ENCODE assay signal across 8 mouse cellular contexts in the genomic region with DNA sequence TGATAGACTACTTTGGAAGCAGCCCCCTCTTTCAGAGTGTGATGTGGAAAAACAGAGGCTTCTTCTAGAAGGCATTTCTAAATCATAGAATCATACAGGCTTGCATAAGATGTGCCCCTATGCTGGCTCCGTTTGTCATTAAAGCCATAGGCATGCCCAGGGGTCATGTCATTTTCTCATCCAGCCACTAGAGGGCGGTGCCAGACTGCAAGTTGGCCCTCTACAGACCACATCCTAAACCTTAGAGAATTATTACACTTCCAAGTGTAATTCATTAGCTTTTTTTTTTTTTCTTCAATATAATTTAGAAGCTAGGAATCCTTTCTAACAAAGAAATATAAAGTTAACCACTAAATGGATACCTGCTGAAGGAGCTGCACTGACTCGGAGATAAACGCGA. TPM values are rescaled to one million over a fixed set of nuclear protein-coding genes. Genes with fewer than 3 reads are reported as not detected.
DNase-seq lines count a peak whose midpoint lies in the region; ATAC-seq and TF ChIP-seq lines count a peak whose summit lies in the region.

No protein-coding gene starts in this region.

- 45% methylated on average over 5 of the region's 5 CpGs for WGBS in liver, adult 2 months
- 41% methylated on average over 5 of the region's 5 CpGs for WGBS in liver, embryonic 11.5 days
- WGBS in forebrain, embryonic 16.5 days, result 52% methylated on average over 5 of the region's 5 CpGs
- 50% methylated on average over 5 of the region's 5 CpGs for WGBS in hindbrain, embryonic 15.5 days

- no peaks in the 10 kb centered on the region for H3K79me2 ChIP-seq in liver, adult 2 months (ENCODE audit: control insufficient read depth, insufficient read depth, low read length)

- TF ChIP-seq POLR2A in liver, adult 2 months (IDR thresholded peaks at IDR 0.05; ENCODE audit: extremely low read depth, insufficient read depth, low read length), result no peak

- no peaks in the 10 kb centered on the region for H3K36me3 ChIP-seq in liver, adult 2 months (ENCODE audit: control insufficient read depth, insufficient read depth, low read length)
- no peaks in the 10 kb centered on the region for H3K36me3 ChIP-seq in liver, embryonic 11.5 days (ENCODE audit: control insufficient read depth, insufficient read depth, low read length)
- H3K36me3 ChIP-seq in forebrain, embryonic 16.5 days (ENCODE audit: control insufficient read depth, insufficient read depth), result no peaks in the 10 kb centered on the region
- no peaks in the 10 kb centered on the region for H3K36me3 ChIP-seq in hindbrain, embryonic 15.5 days

- H3K9me3 ChIP-seq in liver, embryonic 11.5 days (ENCODE audit: control insufficient read depth, low read length), result no peaks in the 10 kb centered on the region
- no peaks in the 10 kb centered on the region for H3K9me3 ChIP-seq in forebrain, embryonic 16.5 days (ENCODE audit: control insufficient read depth, low read length)
- no peaks in the 10 kb centered on the region for H3K9me3 ChIP-seq in hindbrain, embryonic 15.5 days

- H3K4me1 ChIP-seq in liver, adult 2 months (ENCODE audit: control insufficient read depth, insufficient read depth, low read length), result no peaks in the 10 kb centered on the region
- peaks cover 3% of the 10 kb centered on the region; the same call in 1 of the 2 replicates for H3K4me1 ChIP-seq in liver, embryonic 11.5 days (replicated peaks; ENCODE audit: control insufficient read depth, insufficient read depth, low read length)
- 0 out of 2 replicates have a peak, but pooled peaks cover 3% of the 10 kb centered on the region for H3K4me1 ChIP-seq in forebrain, embryonic 16.5 days (replicated peaks; ENCODE audit: control insufficient read depth, insufficient read depth, low read length)
- peaks cover 11% of the 10 kb centered on the region; the same call in 1 of the 2 replicates for H3K4me1 ChIP-seq in hindbrain, embryonic 15.5 days (replicated peaks)

- DNase-seq in liver, adult 2 months (ENCODE audit: extremely low read depth, low read depth, low spot score), result peak; percentile 26
- no peak for DNase-seq in liver, embryonic 11.5 days (ENCODE audit: low spot score)
- peak; percentile 65 for DNase-seq in cerebellum, adult 11-12 months
- peak; percentile 43 for DNase-seq in left cerebral cortex, adult 11 months (ENCODE audit: low spot score)
- DNase-seq in mesoderm, embryonic 11.5 days (ENCODE audit: low read depth, low spot score), result peak; percentile 73
- DNase-seq in spleen, postnatal 10 days (ENCODE audit: low spot score in 2 of 2), result peak; percentile 29 to 78

- H3K4me3 ChIP-seq in liver, adult 2 months (ENCODE audit: insufficient read depth, low read depth, low read length), result no peak overlapping the region; the same call in 1 of the 2 replicates
- no peak overlapping the region for H3K4me3 ChIP-seq in liver, embryonic 11.5 days (ENCODE audit: low read depth, low read length)
- H3K4me3 ChIP-seq in forebrain, embryonic 16.5 days (replicated peaks; ENCODE audit: low read length), result no peak overlapping the region
- H3K4me3 ChIP-seq in hindbrain, embryonic 15.5 days, result no peak overlapping the region

- 0 out of 2 replicates have a peak, but pooled peaks cover 2% of the 10 kb centered on the region for H3K27me3 ChIP-seq in liver, adult 2 months (ENCODE audit: control insufficient read depth, insufficient read depth, low read length)
- peaks cover 23% of the 10 kb centered on the region for H3K27me3 ChIP-seq in liver, embryonic 11.5 days (replicated peaks; ENCODE audit: control insufficient read depth, insufficient read depth, low read length)
- 0 out of 2 replicates have a peak, but pooled peaks cover 2% of the 10 kb centered on the region for H3K27me3 ChIP-seq in forebrain, embryonic 16.5 days (replicated peaks; ENCODE audit: control insufficient read depth, insufficient read depth, low read length)
- 0 out of 2 replicates have a peak, but pooled peaks cover 4% of the 10 kb centered on the region for H3K27me3 ChIP-seq in hindbrain, embryonic 15.5 days

- H3K27ac ChIP-seq in liver, adult 2 months (replicated peaks; ENCODE audit: insufficient read depth, low read depth, low read length), result no peak overlapping the region
- no peak overlapping the region for H3K27ac ChIP-seq in liver, embryonic 11.5 days (ENCODE audit: low read depth, low read length)
- H3K27ac ChIP-seq in forebrain, embryonic 16.5 days (ENCODE audit: low read length), result no peak overlapping the region
- no peak overlapping the region for H3K27ac ChIP-seq in hindbrain, embryonic 15.5 days (replicated peaks)

- ATAC-seq in liver, embryonic 11.5 days (replicated peaks; ENCODE audit: low FRiP score), result no peak
- peak; percentile 72 for ATAC-seq in forebrain, embryonic 16.5 days
- ATAC-seq in hindbrain, embryonic 15.5 days (ENCODE audit: low FRiP score, low read depth), result peak; percentile 67; the same call in 1 of the 2 replicates

- H3K4me2 ChIP-seq in liver, embryonic 11.5 days, result no peak overlapping the region
- H3K4me2 ChIP-seq in forebrain, embryonic 16.5 days (ENCODE audit: low read length), result no peak overlapping the region
- H3K4me2 ChIP-seq in hindbrain, embryonic 15.5 days, result no peak overlapping the region

- no peak overlapping the region for H3K9ac ChIP-seq in liver, adult 2 months (ENCODE audit: low read depth, low read length)
- no peak overlapping the region for H3K9ac ChIP-seq in liver, embryonic 11.5 days (ENCODE audit: low read depth, low read length)
- no peak overlapping the region for H3K9ac ChIP-seq in forebrain, embryonic 16.5 days (replicated peaks; ENCODE audit: low read depth, low read length)
- no peak overlapping the region for H3K9ac ChIP-seq in hindbrain, embryonic 15.5 days

- peak; percentile 87 for TF ChIP-seq CTCF in liver, adult 2 months (IDR thresholded peaks at IDR 0.05; ENCODE audit: low read depth, low read length)

RNA-seq across cellular contexts. Expression of gene Gm10428, which starts 8.8 kb away (rescaled TPM):
- total RNA-seq in liver, adult 2 months (2014; rRNA removed), result not detected in 2 replicates
- not detected in 2 replicates for polyA plus RNA-seq in liver, adult 2 months (2012; rRNA removed)
- not detected in 2 replicates for polyA plus RNA-seq in liver, embryonic 11.5 days (2014; fragmentation: Nextera tagmentation; extraction: Ambion mirVana)
- not detected in 2 replicates for polyA plus RNA-seq in forebrain, embryonic 16.5 days (2015; fragmentation: Nextera tagmentation; extraction: Ambion mirVana)
- polyA plus RNA-seq in hindbrain, embryonic 15.5 days (2015; fragmentation: Nextera tagmentation; extraction: Ambion mirVana), result not detected in 2 replicates

RNA-seq across cellular contexts. Expression of gene Zfp287, which starts 12.4 kb away (rescaled TPM):
- 0.54 and 0.55 TPM in 2 replicates for total RNA-seq in liver, adult 2 months (2014; rRNA removed)
- polyA plus RNA-seq in liver, adult 2 months (2012; rRNA removed), result 0.09 and 0.26 TPM in 2 replicates
- 2.6 TPM in 2 replicates for polyA plus RNA-seq in liver, embryonic 11.5 days (2014; fragmentation: Nextera tagmentation; extraction: Ambion mirVana)
- polyA plus RNA-seq in forebrain, embryonic 16.5 days (2015; fragmentation: Nextera tagmentation; extraction: Ambion mirVana), result 27.1 and 29.0 TPM in 2 replicates
- polyA plus RNA-seq in hindbrain, embryonic 15.5 days (2015; fragmentation: Nextera tagmentation; extraction: Ambion mirVana), result 17.6 and 20.2 TPM in 2 replicates

RNA-seq across cellular contexts. Expression of gene Zfp286, which starts 45.2 kb away (rescaled TPM):
- total RNA-seq in liver, adult 2 months (2014; rRNA removed), result 0.07 and 0.18 TPM in 2 replicates
- not detected in 2 replicates for polyA plus RNA-seq in liver, adult 2 months (2012; rRNA removed)
- 8.3 and 8.6 TPM in 2 replicates for polyA plus RNA-seq in liver, embryonic 11.5 days (2014; fragmentation: Nextera tagmentation; extraction: Ambion mirVana)
- 38.8 and 39.6 TPM in 2 replicates for polyA plus RNA-seq in forebrain, embryonic 16.5 days (2015; fragmentation: Nextera tagmentation; extraction: Ambion mirVana)
- 27.0 and 31.0 TPM in 2 replicates for polyA plus RNA-seq in hindbrain, embryonic 15.5 days (2015; fragmentation: Nextera tagmentation; extraction: Ambion mirVana)
